Mouse (Mus musculus) erythroblast, embryonic 14.5 days (primary cell): ENCODE measurements around the gene Nmnat3. TPM values are rescaled to one million over a fixed set of nuclear protein-coding genes. Genes with fewer than 3 reads are reported as not detected.

Experiments used
- H3K27me3 ChIP-seq: 2 replicates; pipeline ENCODE4 v1.6.1; 2012; ENCODE audit warnings: inconsistent platforms; ENCODE audit not compliant: control insufficient read depth
- H3K36me3 ChIP-seq: 2 replicates; pipeline ENCODE4 v1.6.1; 2012; ENCODE audit warnings: mild to moderate bottlenecking, inconsistent platforms; ENCODE audit not compliant: control insufficient read depth
- H3K4me1 ChIP-seq: 2 replicates; pipeline ENCODE4 v1.6.1; 2012; ENCODE audit warnings: inconsistent platforms; ENCODE audit not compliant: control insufficient read depth
- H3K4me3 ChIP-seq: replicated peaks from 2 replicates; pipeline ENCODE3; 2012; ENCODE audit warnings: moderate library complexity, mild to moderate bottlenecking, inconsistent platforms
- H3K9me3 ChIP-seq: 2 replicates; pipeline ENCODE4 v1.6.1; 2012; ENCODE audit warnings: low read length, inconsistent platforms, mixed read lengths; ENCODE audit not compliant: control insufficient read depth
- GATA1 ChIP-seq: IDR thresholded peaks from 2 replicates; pipeline ENCODE4 v1.6.1; 2012; ENCODE audit warnings: low read length, inconsistent platforms, mixed read lengths
- TAL1 ChIP-seq: IDR thresholded peaks from 3 replicates; pipeline ENCODE4 v1.6.1; 2012; ENCODE audit warnings: low read length, inconsistent platforms, mixed read lengths
- polyA plus RNA-seq: library from polyadenylated mRNA; stranded (reverse); fragments of >175 nt; gene quantifications from 2 replicates; pipeline ENCODE4 v1.2.3, GENCODE M21; 2012

Nmnat3 gene
- polyA plus RNA-seq, 1 experiment, result 7.2 TPM

DNA sequence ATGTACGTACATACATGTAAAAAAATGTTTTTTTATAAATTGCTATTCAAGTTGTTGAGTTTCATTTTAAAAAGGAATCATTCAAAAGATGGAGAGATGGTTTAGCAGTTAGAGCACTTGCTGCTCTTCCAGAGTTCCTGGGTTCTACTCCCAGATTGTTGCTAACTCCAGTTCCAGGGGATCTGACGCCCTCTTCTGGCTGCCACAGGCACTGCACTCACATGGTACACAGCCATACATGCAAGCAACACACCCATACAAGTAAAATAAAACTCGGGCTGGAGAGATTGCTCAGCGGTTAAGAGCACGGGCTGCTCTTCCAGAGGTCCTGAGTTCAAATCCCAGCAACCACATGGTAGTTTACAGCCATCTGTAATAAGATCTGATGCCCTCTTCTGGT, 86.1 kb downstream of the Nmnat3 start:
- H3K36me3 ChIP-seq, result peaks cover 75% of the 10 kb centered on the region
- no peaks in the 10 kb centered on the region for H3K9me3 ChIP-seq
- H3K27me3 ChIP-seq, result no peaks in the 10 kb centered on the region
- TF ChIP-seq GATA1, result no peak
- no peak for TF ChIP-seq TAL1
- no peaks in the 10 kb centered on the region for H3K4me1 ChIP-seq
- no peak overlapping the region for H3K4me3 ChIP-seq

DNA sequence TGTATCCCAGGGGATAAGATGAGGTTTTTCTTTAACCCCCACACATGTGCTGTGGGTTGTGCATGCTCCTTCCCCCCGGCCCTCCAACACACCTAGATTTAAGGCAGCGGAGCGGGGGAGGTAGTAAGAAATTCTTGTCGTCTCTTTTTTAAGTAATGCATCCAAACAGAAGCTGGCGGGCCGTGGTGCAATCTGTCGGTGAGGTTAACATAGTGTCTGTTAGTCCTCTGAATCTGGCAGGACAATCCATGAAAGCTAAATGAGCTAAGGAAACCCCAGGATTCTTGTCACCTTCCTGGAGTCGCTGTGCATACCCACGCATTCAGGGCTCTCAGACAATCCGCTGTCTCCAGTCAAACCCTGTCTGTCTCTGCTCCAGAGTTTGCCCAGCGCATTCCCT, 87.7 kb downstream of the Nmnat3 start:
- no peaks in the 10 kb centered on the region for H3K27me3 ChIP-seq
- 0 out of 2 replicates have a peak, but pooled peaks cover 1% of the 10 kb centered on the region for H3K4me1 ChIP-seq
- no peak for TF ChIP-seq TAL1
- TF ChIP-seq GATA1, result no peak
- no peaks in the 10 kb centered on the region for H3K9me3 ChIP-seq
- peaks cover 75% of the 10 kb centered on the region for H3K36me3 ChIP-seq
- no peak overlapping the region for H3K4me3 ChIP-seq

DNA sequence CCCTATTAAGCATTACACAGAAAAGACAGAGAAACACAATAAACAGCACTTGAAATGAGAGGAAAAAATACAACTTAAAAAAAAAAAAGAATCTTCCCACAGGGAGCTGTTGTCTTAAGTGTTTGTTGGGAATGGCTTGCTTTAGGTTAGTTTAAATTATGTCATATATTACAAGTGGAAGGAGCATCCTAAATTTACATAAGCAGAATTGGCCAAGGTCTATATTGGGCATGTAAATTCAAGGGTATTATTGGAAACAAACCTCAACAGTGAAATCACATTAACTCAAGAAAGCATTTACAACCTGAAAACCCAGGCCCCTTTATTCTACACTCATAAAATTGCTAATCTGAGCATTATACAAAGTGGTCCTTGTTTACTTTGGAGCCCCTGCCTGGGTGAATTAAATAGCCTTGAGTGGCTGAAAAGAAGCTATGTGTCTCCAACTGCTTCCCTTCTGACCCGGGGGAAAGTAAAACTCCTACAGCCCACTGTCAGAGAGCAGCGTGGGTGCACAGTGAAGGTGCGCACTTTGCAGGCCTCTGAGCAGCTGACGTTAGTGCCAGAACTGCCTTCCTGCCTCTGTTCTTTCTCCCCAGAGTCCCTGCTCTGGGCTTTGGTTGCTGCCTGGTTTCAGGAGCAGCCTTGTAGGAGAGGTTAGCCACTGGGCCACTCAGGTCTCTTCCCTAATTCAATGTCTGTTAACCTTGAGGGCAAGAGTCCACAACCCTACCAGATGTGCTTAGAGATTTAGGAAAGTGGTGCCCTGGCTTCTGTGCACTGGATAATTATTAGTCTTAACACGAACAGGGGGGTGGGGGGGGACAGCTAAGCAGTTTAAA, 88.3 kb downstream of the Nmnat3 start:
- Histone ChIP-seq H3K27me3 (no peaks in the 10 kb centered on the region), H3K4me3 (no peak overlapping the region), H3K9me3 (no peaks in the 10 kb centered on the region), H3K36me3 (peaks cover 77% of the 10 kb centered on the region), H3K4me1 (peaks cover 7% of the 10 kb centered on the region)
- TF ChIP-seq TAL1, result no peak
- no peak for TF ChIP-seq GATA1

DNA sequence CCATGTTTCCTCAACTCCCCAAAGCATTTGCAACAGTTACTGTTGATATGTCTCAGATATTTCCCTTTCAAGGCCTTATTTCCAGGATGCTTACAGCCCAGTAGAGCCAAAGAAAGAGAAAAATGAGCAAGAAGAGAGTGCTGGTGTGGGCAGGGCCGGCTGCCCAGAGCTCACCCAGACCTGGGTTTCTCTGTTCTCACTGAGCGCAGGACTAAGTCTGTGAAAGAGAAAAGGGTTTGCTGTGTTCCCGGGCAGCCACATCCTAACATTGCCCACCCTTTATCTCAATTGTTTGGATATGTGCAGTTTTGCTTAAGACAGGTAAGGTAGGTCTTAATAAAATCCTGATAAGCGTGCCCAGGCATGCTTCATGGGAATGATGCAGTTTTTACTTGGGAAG, 92.5 kb downstream of the Nmnat3 start:
- Histone ChIP-seq H3K4me1 (peaks cover 10% of the 10 kb centered on the region), H3K4me3 (no peak overlapping the region), H3K27me3 (no peaks in the 10 kb centered on the region), H3K9me3 (no peaks in the 10 kb centered on the region), H3K36me3 (peaks cover 73% of the 10 kb centered on the region)
- no peak for TF ChIP-seq TAL1
- no peak for TF ChIP-seq GATA1

DNA sequence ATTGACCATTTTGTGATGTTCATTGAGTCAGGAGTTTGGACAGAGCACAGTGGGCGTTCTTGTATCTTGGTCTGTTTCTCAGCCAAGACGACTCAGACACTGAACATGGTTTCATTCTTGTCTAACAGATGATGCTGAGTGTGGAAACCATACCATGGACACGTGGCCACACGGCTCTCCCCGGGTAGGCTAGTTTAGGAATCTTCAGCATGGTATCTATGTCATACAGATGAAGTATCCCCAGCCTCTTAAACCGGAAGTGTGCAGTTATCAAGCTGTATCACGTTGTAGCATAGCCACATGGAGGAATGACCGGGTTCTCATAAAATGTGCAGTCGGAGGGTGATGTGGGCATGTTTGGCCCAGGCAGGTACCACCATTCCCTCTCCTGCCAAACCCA, 93.4 kb downstream of the Nmnat3 start:
- no peak overlapping the region for H3K4me3 ChIP-seq
- peaks cover 75% of the 10 kb centered on the region for H3K36me3 ChIP-seq
- no peaks in the 10 kb centered on the region for H3K27me3 ChIP-seq
- TF ChIP-seq GATA1 (no peak), TAL1 (no peak)
- no peaks in the 10 kb centered on the region for H3K9me3 ChIP-seq
- H3K4me1 ChIP-seq, result peaks cover 10% of the 10 kb centered on the region

DNA sequence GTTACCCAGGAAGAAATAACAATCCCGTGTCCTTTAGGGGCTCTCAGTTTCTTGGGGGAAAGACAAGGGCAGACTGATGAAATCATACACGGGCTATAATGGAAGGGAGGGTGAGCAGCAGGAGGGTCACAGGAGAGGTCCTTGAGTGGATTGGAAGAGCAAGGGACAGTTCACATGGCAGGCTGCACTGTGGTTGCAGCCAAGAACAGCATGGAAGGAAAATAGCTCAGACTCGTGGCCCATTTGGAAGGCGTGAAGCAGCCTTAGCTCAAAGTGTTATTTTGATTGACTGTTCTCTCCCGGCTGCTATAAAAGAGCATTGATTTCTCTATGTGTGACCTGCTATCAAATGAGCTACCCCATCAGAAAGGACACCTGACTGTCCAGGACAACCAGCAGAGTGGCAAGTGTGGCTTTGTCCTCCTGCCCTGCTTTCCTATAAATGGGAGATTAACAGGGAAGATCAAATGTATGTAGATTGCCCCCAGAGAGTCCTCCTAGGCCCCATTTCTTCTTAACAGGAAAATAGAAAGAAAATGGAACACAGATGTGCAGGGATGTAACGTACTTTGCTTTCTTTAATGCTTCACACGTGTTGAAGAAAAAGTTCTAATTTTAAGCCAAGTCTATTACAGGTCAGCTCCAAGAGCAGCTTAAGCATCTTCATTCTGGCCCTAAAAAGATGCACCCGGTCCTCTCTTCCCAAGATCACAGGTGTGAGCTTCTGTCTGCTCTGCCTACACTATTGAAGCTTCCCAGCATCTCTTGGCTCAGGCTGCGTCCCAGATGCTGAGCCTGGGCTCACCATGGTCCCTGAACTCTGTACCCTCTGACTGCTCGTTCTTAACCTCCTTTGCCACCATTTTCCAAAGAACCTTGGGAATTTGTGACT, 100.8 kb downstream of the Nmnat3 start:
- Histone ChIP-seq H3K4me3 (no peak overlapping the region), H3K4me1 (no peaks in the 10 kb centered on the region), H3K9me3 (no peaks in the 10 kb centered on the region), H3K27me3 (no peaks in the 10 kb centered on the region), H3K36me3 (peaks cover 70% of the 10 kb centered on the region)
- TF ChIP-seq TAL1 (no peak), GATA1 (no peak)

DNA sequence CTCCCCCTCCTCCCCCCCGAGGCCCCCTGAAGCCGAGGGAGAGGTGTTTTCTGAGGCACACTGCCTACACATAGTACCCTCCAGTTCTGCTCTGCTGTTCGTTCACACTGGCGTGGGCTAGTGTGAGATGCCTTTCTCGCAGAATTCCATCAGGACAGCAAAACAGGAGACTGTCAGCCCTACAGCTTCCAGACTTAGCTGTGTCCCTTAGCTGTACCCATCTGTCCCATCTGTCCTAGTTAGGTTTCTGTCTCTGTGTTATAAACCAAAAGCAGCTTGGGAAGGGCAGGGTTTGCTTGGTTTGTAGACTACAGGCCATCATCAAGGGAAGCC, 101.4 kb downstream of the Nmnat3 start:
- Histone ChIP-seq H3K27me3 (no peaks in the 10 kb centered on the region), H3K9me3 (no peaks in the 10 kb centered on the region), H3K4me3 (no peak overlapping the region), H3K4me1 (no peaks in the 10 kb centered on the region), H3K36me3 (peaks cover 70% of the 10 kb centered on the region)
- TF ChIP-seq TAL1, result no peak
- no peak for TF ChIP-seq GATA1

DNA sequence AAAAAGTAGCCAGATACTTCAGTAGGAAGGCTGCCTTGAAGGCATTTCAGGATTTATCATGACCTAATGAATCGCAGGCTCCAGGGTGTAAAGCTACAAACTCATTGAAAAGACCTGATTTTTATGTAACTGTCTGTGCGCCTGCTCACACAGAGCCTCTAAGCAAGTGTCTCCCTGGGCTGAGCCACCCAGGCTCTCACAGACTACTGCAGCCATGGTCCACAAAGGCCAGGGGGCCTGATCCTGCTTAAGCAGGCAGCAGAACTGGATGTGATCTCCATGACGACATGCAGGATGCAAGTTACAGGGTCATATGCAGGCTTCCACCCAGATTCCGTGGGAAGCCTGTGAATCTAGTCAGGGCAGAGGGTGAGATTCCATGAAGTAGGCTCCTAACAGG, 106.3 kb downstream of the Nmnat3 start:
- Histone ChIP-seq H3K9me3 (no peaks in the 10 kb centered on the region), H3K27me3 (no peaks in the 10 kb centered on the region), H3K4me3 (no peak overlapping the region), H3K4me1 (peaks cover 5% of the 10 kb centered on the region; the same call in 1 of the 2 replicates), H3K36me3 (peaks cover 56% of the 10 kb centered on the region)
- TF ChIP-seq TAL1 (no peak), GATA1 (no peak)

DNA sequence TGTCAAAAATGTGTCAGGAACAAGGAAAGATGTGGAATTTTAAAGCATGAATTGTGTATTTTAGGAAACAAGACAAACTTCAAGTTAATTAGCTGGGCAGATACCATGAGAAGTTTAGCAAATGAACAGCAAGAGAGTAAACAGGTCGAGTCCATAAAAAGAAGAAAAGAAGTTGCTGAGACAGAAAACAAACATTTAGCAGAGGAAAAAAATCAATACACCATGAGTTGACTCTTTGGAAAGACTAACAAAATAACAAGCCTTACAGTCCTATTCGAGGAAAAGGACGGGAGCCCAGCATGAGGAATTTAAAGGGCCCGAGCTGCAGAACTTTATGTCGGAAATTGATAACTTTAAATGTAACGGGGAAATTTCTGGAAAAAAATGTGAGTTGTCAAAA, 110.0 kb downstream of the Nmnat3 start:
- H3K4me1 ChIP-seq, result peaks cover 16% of the 10 kb centered on the region
- TF ChIP-seq TAL1 (no peak), GATA1 (no peak)
- no peaks in the 10 kb centered on the region for H3K9me3 ChIP-seq
- no peaks in the 10 kb centered on the region for H3K27me3 ChIP-seq
- peaks cover 68% of the 10 kb centered on the region for H3K36me3 ChIP-seq
- no peak overlapping the region for H3K4me3 ChIP-seq
